Mouse (Mus musculus): ENCODE data around the gene Psmb8. TPM values are rescaled to one million over a fixed set of nuclear protein-coding genes. Genes with fewer than 3 reads are reported as not detected.

Psmb8 gene
- polyA plus RNA-seq, 1 experiment from 2014 or later: 4.4 TPM

DNA sequence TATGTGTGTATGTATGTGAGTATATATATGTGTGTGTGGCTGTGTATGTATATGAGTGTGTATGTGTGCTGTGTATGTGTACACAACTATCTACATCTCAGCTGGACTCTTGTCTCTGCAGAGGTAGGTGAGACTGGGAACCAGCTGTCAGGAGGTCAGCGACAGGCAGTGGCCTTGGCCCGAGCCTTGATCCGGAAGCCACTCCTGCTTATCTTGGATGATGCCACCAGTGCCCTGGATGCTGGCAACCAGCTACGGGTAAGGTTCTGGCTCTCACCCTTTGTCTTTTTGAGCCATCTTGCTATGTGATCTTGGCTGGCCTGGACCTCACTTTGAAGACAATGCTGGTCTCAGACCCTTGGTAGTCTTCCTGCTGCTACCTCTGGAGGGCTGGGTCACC, 2.8 kb upstream of the Psmb8 start:
- Histone ChIP-seq H3K4me3 (ENCODE audit: control insufficient read depth in 1 of 2, insufficient read depth in 1 of 2, low read depth in 1 of 2, low read length in 2 of 2) (no peak overlapping the region), H3K36me3 (ENCODE audit: control insufficient read depth, insufficient read depth, low read length) (no peaks in the 10 kb centered on the region), H3K27me3 (ENCODE audit: control insufficient read depth, insufficient read depth, low read length) (peaks cover 98% of the 10 kb centered on the region), H3K9ac (ENCODE audit: low read length) (no peak overlapping the region), H3K4me2 (ENCODE audit: low read length) (no peak overlapping the region), H3K4me1 (ENCODE audit: control insufficient read depth in 2 of 2, insufficient read depth in 2 of 2, low read length in 2 of 2) (peaks cover 4 to 16% of the 10 kb centered on the region in 2 experiments; a peak in 3 of 4 replicates), H3K9me3 (ENCODE audit: control insufficient read depth, low read length) (no peaks in the 10 kb centered on the region), H3K27ac (replicated peaks in 1 of 2; ENCODE audit: control insufficient read depth in 1 of 2, insufficient read depth in 1 of 2, low read depth in 2 of 2, low read length in 2 of 2) (no peak overlapping the region)
- no peak for ATAC-seq (ENCODE audit: insufficient number of reproducible peaks, insufficient read depth, low FRiP score, low read depth)
- WGBS: 66% methylated on average over 4 of the region's 4 CpGs

DNA sequence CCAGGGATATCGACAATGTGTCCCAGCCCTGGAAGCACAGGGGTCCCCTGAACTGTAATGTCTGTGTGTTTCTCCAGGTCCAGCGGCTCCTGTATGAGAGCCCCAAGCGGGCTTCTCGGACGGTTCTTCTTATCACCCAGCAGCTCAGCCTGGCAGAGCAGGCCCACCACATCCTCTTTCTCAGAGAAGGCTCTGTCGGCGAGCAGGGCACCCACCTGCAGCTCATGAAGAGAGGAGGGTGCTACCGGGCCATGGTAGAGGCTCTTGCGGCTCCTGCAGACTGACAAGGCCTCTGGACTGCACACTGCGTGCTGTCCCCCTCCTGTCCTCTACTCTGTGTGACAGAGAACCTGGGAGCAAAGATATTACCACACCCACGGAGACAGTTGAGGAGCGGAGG, 1.0 kb upstream of the Psmb8 start:
- Histone ChIP-seq H3K9ac (ENCODE audit: low read length) (no peak overlapping the region), H3K9me3 (ENCODE audit: control insufficient read depth, low read length) (no peaks in the 10 kb centered on the region), H3K27me3 (ENCODE audit: control insufficient read depth, insufficient read depth, low read length) (peaks cover 92% of the 10 kb centered on the region), H3K4me1 (ENCODE audit: control insufficient read depth in 2 of 2, insufficient read depth in 2 of 2, low read length in 2 of 2) (peaks cover 4 to 16% of the 10 kb centered on the region in 2 experiments; a peak in 3 of 4 replicates), H3K4me3 (ENCODE audit: control insufficient read depth in 1 of 2, insufficient read depth in 1 of 2, low read depth in 1 of 2, low read length in 2 of 2) (no peak overlapping the region; a peak in 1 of 4 replicates), H3K36me3 (ENCODE audit: control insufficient read depth, insufficient read depth, low read length) (no peaks in the 10 kb centered on the region), H3K27ac (replicated peaks in 1 of 2; ENCODE audit: control insufficient read depth in 1 of 2, insufficient read depth in 1 of 2, low read depth in 2 of 2, low read length in 2 of 2) (no peak overlapping the region), H3K4me2 (ENCODE audit: low read length) (no peak overlapping the region)
- ATAC-seq (ENCODE audit: insufficient number of reproducible peaks, insufficient read depth, low FRiP score, low read depth): no peak
- 24% methylated on average over 12 of the region's 12 CpGs for WGBS

DNA sequence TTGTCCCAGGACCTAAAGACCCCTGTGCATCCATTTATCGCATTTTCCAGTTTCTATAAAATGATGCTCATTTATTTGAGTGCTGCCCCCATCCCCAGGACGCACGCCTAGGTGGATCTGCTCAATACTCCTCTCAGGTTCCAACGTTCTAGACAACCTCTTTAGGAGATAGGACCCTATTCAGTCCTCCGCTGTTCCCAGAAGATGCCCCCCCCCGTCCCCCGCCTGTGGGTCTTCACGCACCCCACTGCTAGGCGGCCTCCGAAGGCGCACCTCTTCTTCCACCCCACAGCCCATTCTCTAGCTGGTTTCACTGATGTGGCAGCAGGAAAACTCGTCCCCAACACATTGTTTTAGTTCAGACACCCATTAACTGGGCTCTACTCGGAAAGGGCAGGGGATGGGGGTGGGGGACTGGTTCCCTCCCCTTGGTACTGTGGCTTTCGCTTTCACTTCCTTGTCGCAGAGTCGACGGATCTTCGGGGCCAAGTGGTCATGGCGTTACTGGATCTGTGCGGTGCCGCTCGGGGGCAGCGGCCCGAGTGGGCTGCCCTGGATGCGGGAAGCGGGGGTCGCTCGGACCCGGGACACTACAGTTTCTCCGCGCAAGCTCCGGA, 491 bp downstream of the Psmb8 start:
- H3K27me3 ChIP-seq (ENCODE audit: control insufficient read depth, insufficient read depth, low read length): peaks cover 83% of the 10 kb centered on the region
- peaks cover 4 to 16% of the 10 kb centered on the region in 2 experiments; a peak in 3 of 4 replicates for H3K4me1 ChIP-seq (ENCODE audit: control insufficient read depth in 2 of 2, insufficient read depth in 2 of 2, low read length in 2 of 2)
- peak overlapping the region; percentile 43 to 44 for H3K4me3 ChIP-seq (ENCODE audit: control insufficient read depth in 1 of 2, insufficient read depth in 1 of 2, low read depth in 1 of 2, low read length in 2 of 2)
- 3% methylated on average over 32 of the region's 32 CpGs for WGBS
- H3K9me3 ChIP-seq (ENCODE audit: control insufficient read depth, low read length): no peaks in the 10 kb centered on the region
- no peaks in the 10 kb centered on the region for H3K36me3 ChIP-seq (ENCODE audit: control insufficient read depth, insufficient read depth, low read length)
- H3K9ac ChIP-seq (ENCODE audit: low read length): peak overlapping the region; percentile 61
- H3K27ac ChIP-seq (replicated peaks in 1 of 2; ENCODE audit: control insufficient read depth in 1 of 2, insufficient read depth in 1 of 2, low read depth in 2 of 2, low read length in 2 of 2): no peak overlapping the region
- no peak for ATAC-seq (ENCODE audit: insufficient number of reproducible peaks, insufficient read depth, low FRiP score, low read depth)
- peak overlapping the region; percentile 76 for H3K4me2 ChIP-seq (ENCODE audit: low read length)

DNA sequence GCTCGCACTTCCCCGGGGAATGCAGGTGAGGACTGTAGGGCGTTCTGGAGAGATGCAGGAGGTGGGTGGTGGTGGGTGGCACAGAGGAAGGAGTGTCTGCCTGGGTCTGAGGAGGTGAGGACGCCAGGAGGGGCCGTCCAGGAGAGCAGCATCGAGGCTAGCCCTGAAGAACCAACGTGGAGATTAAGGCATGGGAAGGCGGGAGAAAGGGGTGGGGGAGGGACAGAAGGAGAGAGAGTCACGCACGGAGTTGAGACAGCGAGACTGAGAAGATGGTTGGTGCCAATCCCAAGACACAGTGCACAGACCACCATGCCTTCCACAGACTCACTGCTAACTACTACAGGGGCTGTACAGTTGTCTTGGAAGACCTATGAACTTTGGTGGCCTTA, 996 bp downstream of the Psmb8 start:
- no peaks in the 10 kb centered on the region for H3K9me3 ChIP-seq (ENCODE audit: control insufficient read depth, low read length)
- peak overlapping the region; percentile 61 for H3K9ac ChIP-seq (ENCODE audit: low read length)
- no peak for ATAC-seq (ENCODE audit: insufficient number of reproducible peaks, insufficient read depth, low FRiP score, low read depth)
- H3K27me3 ChIP-seq (ENCODE audit: control insufficient read depth, insufficient read depth, low read length): peaks cover 80% of the 10 kb centered on the region
- H3K27ac ChIP-seq (replicated peaks in 1 of 2; ENCODE audit: control insufficient read depth in 1 of 2, insufficient read depth in 1 of 2, low read depth in 2 of 2, low read length in 2 of 2): no peak overlapping the region
- H3K4me3 ChIP-seq (ENCODE audit: control insufficient read depth in 1 of 2, insufficient read depth in 1 of 2, low read depth in 1 of 2, low read length in 2 of 2): peak overlapping the region; percentile 43 to 44
- 10% methylated on average over 11 of the region's 11 CpGs for WGBS
- H3K4me1 ChIP-seq (ENCODE audit: control insufficient read depth in 2 of 2, insufficient read depth in 2 of 2, low read length in 2 of 2): peaks cover 4 to 16% of the 10 kb centered on the region in 2 experiments; a peak in 3 of 4 replicates
- H3K4me2 ChIP-seq (ENCODE audit: low read length): peak overlapping the region; percentile 76
- no peaks in the 10 kb centered on the region for H3K36me3 ChIP-seq (ENCODE audit: control insufficient read depth, insufficient read depth, low read length)

DNA sequence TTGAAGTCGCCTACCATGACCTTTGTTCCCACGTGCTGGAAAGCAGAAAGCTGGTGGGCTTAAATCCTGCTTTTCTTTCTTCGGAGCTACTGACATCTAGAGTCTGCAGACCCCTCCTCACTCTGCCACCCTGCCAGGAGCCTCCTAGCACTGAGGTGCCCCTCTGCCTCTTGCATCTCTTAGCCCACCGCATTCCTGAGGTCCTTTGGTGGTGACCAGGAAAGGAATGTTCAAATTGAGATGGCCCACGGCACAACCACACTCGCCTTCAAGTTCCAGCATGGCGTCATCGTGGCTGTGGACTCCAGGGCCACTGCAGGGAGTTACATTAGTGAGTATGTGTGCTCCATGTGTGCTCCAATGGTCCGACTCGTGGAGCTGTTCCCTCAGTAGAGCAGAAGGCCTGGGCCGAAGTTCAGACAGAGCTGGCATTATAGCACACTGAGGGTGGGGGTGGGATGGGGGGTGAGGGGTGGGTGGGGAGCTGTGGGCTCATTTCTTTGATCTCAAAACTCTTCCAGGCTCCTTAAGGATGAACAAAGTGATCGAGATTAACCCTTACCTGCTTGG, 1.6 kb downstream of the Psmb8 start:
- H3K4me1 ChIP-seq (ENCODE audit: control insufficient read depth in 2 of 2, insufficient read depth in 2 of 2, low read length in 2 of 2): peaks cover 4 to 16% of the 10 kb centered on the region in 2 experiments; a peak in 3 of 4 replicates
- no peaks in the 10 kb centered on the region for H3K9me3 ChIP-seq (ENCODE audit: control insufficient read depth, low read length)
- H3K4me2 ChIP-seq (ENCODE audit: low read length): no peak overlapping the region
- H3K36me3 ChIP-seq (ENCODE audit: control insufficient read depth, insufficient read depth, low read length): no peaks in the 10 kb centered on the region
- no peak for ATAC-seq (ENCODE audit: insufficient number of reproducible peaks, insufficient read depth, low FRiP score, low read depth)
- H3K27me3 ChIP-seq (ENCODE audit: control insufficient read depth, insufficient read depth, low read length): peaks cover 74% of the 10 kb centered on the region
- H3K4me3 ChIP-seq (ENCODE audit: control insufficient read depth in 1 of 2, insufficient read depth in 1 of 2, low read depth in 1 of 2, low read length in 2 of 2): no peak overlapping the region
- H3K27ac ChIP-seq (replicated peaks in 1 of 2; ENCODE audit: control insufficient read depth in 1 of 2, insufficient read depth in 1 of 2, low read depth in 2 of 2, low read length in 2 of 2): no peak overlapping the region
- 71% methylated on average over 12 of the region's 12 CpGs for WGBS
- no peak overlapping the region for H3K9ac ChIP-seq (ENCODE audit: low read length)

DNA sequence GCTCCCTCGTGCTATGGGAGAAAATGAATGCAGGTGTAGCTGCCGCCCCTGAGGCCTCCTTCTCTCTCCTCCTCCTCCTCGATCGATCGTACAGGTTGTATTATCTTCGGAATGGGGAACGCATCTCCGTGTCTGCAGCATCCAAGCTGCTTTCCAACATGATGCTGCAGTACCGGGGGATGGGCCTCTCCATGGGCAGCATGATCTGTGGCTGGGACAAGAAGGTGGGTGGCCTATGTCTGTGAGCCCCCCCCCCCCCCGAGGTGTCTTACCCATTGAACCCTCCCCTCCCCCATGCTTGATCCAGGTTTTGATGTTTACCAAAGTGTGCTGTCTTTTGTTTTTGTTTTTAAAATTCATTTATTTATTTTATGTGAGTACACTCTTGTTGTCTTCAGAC, 2.5 kb downstream of the Psmb8 start:
- Histone ChIP-seq H3K36me3 (ENCODE audit: control insufficient read depth, insufficient read depth, low read length) (no peaks in the 10 kb centered on the region), H3K4me3 (ENCODE audit: control insufficient read depth in 1 of 2, insufficient read depth in 1 of 2, low read depth in 1 of 2, low read length in 2 of 2) (no peak overlapping the region), H3K4me1 (ENCODE audit: control insufficient read depth in 2 of 2, insufficient read depth in 2 of 2, low read length in 2 of 2) (peaks cover 4 to 18% of the 10 kb centered on the region in 2 experiments; a peak in 3 of 4 replicates), H3K9me3 (ENCODE audit: control insufficient read depth, low read length) (no peaks in the 10 kb centered on the region), H3K9ac (ENCODE audit: low read length) (no peak overlapping the region), H3K27me3 (ENCODE audit: control insufficient read depth, insufficient read depth, low read length) (peaks cover 65% of the 10 kb centered on the region), H3K4me2 (ENCODE audit: low read length) (no peak overlapping the region), H3K27ac (replicated peaks in 1 of 2; ENCODE audit: control insufficient read depth in 1 of 2, insufficient read depth in 1 of 2, low read depth in 2 of 2, low read length in 2 of 2) (no peak overlapping the region)
- ATAC-seq (ENCODE audit: insufficient number of reproducible peaks, insufficient read depth, low FRiP score, low read depth): no peak
- WGBS: 80% methylated on average over 10 of the region's 10 CpGs

DNA sequence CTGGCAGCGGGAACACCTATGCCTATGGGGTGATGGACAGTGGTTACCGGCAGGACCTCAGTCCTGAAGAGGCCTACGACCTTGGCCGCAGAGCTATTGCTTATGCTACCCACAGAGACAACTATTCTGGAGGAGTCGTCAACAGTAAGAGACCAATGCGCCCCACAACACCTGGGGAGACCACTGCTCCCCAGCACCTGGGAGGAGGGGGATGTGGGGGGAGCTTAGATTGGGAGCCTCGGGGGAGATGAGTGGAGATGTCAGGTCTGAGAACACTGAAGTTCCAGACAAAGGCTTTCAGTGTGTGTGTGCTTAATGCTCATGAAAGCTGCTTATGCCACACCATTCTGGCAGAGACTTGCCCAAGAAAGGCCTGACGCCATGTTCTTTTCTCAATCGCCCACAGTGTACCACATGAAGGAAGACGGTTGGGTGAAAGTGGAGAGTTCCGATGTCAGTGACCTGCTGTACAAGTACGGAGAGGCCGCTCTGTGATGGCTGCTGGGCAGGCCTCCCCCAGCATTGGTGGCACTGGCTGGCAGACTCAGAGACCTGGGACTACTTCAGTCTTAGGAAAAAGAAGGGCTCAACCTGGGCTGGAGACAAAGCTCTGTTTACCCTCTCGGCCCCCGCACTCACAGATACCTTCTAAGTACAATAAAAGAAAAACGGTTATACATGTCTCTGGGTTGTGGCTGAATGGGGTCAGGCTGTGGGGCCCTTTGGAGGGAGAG, 3.4 kb downstream of the Psmb8 start:
- no peak overlapping the region for H3K4me2 ChIP-seq (ENCODE audit: low read length)

More for the DNA sequence above, 3.4 kb downstream of the Psmb8 start:
- no peak for ATAC-seq (ENCODE audit: insufficient number of reproducible peaks, insufficient read depth, low FRiP score, low read depth)
- 83% methylated on average over 16 of the region's 16 CpGs for WGBS
- Histone ChIP-seq H3K9ac (ENCODE audit: low read length) (no peak overlapping the region), H3K36me3 (ENCODE audit: control insufficient read depth, insufficient read depth, low read length) (no peaks in the 10 kb centered on the region), H3K4me3 (ENCODE audit: control insufficient read depth in 1 of 2, insufficient read depth in 1 of 2, low read depth in 1 of 2, low read length in 2 of 2) (no peak overlapping the region), H3K27me3 (ENCODE audit: control insufficient read depth, insufficient read depth, low read length) (peaks cover 60% of the 10 kb centered on the region), H3K27ac (replicated peaks in 1 of 2; ENCODE audit: control insufficient read depth in 1 of 2, insufficient read depth in 1 of 2, low read depth in 2 of 2, low read length in 2 of 2) (no peak overlapping the region), H3K9me3 (ENCODE audit: control insufficient read depth, low read length) (no peaks in the 10 kb centered on the region), H3K4me1 (ENCODE audit: control insufficient read depth in 2 of 2, insufficient read depth in 2 of 2, low read length in 2 of 2) (peaks cover 7 to 20% of the 10 kb centered on the region in 2 experiments; a peak in 3 of 4 replicates)

Measured in heart, embryonic 14.5 days (tissue).